Mouse (Mus musculus): ENCODE measurements around the gene Erp29. TPM values are rescaled to one million over a fixed set of nuclear protein-coding genes. Genes with fewer than 3 reads are reported as not detected.

Erp29 gene
- polyA plus RNA-seq, 1 experiment from 2014 or later = 111 TPM

GRCm38 (mm10) chr5:121452906-121453305 is 600 bp upstream of the Erp29 start:
- no peaks in the 10 kb centered on the region for H3K27me3 ChIP-seq (ENCODE audit: control insufficient read depth, insufficient read depth, low read length)
- ATAC-seq (ENCODE audit: low FRiP score) (no peak; the same call in 1 of the 2 replicates), DNase-seq (ENCODE audit: low spot score) (no peak)
- no peaks in the 10 kb centered on the region for H3K9me3 ChIP-seq (ENCODE audit: control insufficient read depth, low read length)
- 0 out of 2 replicates have a peak, but pooled peaks cover 4% of the 10 kb centered on the region for H3K36me3 ChIP-seq (ENCODE audit: control insufficient read depth, insufficient read depth, low read length)
- H3K4me3 ChIP-seq (ENCODE audit: low read depth, low read length) = peak overlapping the region; percentile 77
- WGBS = 7% methylated on average over 9 of the region's 9 CpGs
- peak overlapping the region; percentile 92 for H3K27ac ChIP-seq (ENCODE audit: low read depth, low read length)
- H3K9ac ChIP-seq (ENCODE audit: low read depth, low read length) = peak overlapping the region; percentile 93
- peak overlapping the region; percentile 61 for H3K4me2 ChIP-seq (replicated peaks; ENCODE audit: low read depth, low read length)
- peaks cover 2% of the 10 kb centered on the region; the same call in 1 of the 2 replicates for H3K4me1 ChIP-seq (replicated peaks; ENCODE audit: control insufficient read depth, insufficient read depth, low read length)

DNA sequence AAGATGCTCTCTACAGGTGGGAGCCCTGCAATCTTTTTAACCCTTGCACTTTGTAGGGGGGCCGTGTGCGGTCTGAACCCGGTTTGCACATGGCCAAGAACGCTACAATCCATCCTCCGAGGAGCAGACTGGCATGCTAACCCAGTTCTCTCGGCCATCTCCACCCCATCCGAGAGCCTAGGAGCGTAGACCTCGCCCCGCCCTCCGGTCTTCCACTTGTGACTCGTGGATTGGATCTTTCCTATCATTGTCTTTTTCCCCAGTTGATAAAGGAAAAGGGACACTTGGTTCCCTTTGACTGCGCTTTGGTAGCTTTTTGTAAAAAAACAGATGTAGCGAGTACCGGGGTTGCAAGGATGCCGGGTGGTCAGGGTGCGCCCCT is 671 bp downstream of the Erp29 start, which contains the start of gene Tmem116:
TSS of gene Tmem116 (plus strand) at position 250 of the 382 bp plus-strand sequence.
- under 1% methylated on average over 17 of the region's 17 CpGs for WGBS
- peak; percentile 72 for DNase-seq (ENCODE audit: low spot score)
- peaks cover 6% of the 10 kb centered on the region; the same call in 1 of the 2 replicates for H3K36me3 ChIP-seq (ENCODE audit: control insufficient read depth, insufficient read depth, low read length)

GRCm38 (mm10) chr5:121451203-121451602 is 1.1 kb downstream of the Erp29 start:
- Histone ChIP-seq H3K27ac (ENCODE audit: low read depth, low read length) (0 out of 2 replicates have a peak overlapping the region, but pooled peaks have one; percentile 92), H3K9me3 (ENCODE audit: control insufficient read depth, low read length) (no peaks in the 10 kb centered on the region), H3K4me2 (replicated peaks; ENCODE audit: low read depth, low read length) (peak overlapping the region; percentile 61), H3K27me3 (ENCODE audit: control insufficient read depth, insufficient read depth, low read length) (no peaks in the 10 kb centered on the region), H3K9ac (ENCODE audit: low read depth, low read length) (peak overlapping the region; percentile 93), H3K4me3 (ENCODE audit: low read depth, low read length) (peak overlapping the region; percentile 77), H3K4me1 (replicated peaks; ENCODE audit: control insufficient read depth, insufficient read depth, low read length) (peaks cover 2% of the 10 kb centered on the region; the same call in 1 of the 2 replicates), H3K36me3 (ENCODE audit: control insufficient read depth, insufficient read depth, low read length) (peaks cover 9% of the 10 kb centered on the region; the same call in 1 of the 2 replicates)
- DNase-seq (ENCODE audit: low spot score) (no peak), ATAC-seq (ENCODE audit: low FRiP score) (no peak)
- WGBS = 34% methylated on average over 8 of the region's 8 CpGs

More for the DNA sequence above, 671 bp downstream of the Erp29 start, which contains the start of gene Tmem116:
- H3K27me3 ChIP-seq (ENCODE audit: control insufficient read depth, insufficient read depth, low read length) = no peaks in the 10 kb centered on the region
- peak; percentile 23 for ATAC-seq (ENCODE audit: low FRiP score)
- peaks cover 2% of the 10 kb centered on the region; the same call in 1 of the 2 replicates for H3K4me1 ChIP-seq (replicated peaks; ENCODE audit: control insufficient read depth, insufficient read depth, low read length)
- peak within 1 kb of the TSS; percentile 77 for H3K4me3 ChIP-seq (ENCODE audit: low read depth, low read length)
- H3K27ac ChIP-seq (ENCODE audit: low read depth, low read length) = peak within 1 kb of the TSS; percentile 92
- peak within 1 kb of the TSS; percentile 93 for H3K9ac ChIP-seq (ENCODE audit: low read depth, low read length)
- peak within 1 kb of the TSS; percentile 61 for H3K4me2 ChIP-seq (replicated peaks; ENCODE audit: low read depth, low read length)
- no peaks in the 10 kb centered on the region for H3K9me3 ChIP-seq (ENCODE audit: control insufficient read depth, low read length)

GRCm38 (mm10) chr5:121450476-121450875 is 1.8 kb downstream of the Erp29 start:
- Histone ChIP-seq H3K4me2 (replicated peaks; ENCODE audit: low read depth, low read length) (no peak overlapping the region; the same call in 1 of the 2 replicates), H3K27me3 (ENCODE audit: control insufficient read depth, insufficient read depth, low read length) (no peaks in the 10 kb centered on the region), H3K27ac (ENCODE audit: low read depth, low read length) (no peak overlapping the region), H3K9ac (ENCODE audit: low read depth, low read length) (no peak overlapping the region), H3K4me1 (replicated peaks; ENCODE audit: control insufficient read depth, insufficient read depth, low read length) (peaks cover 2% of the 10 kb centered on the region; the same call in 1 of the 2 replicates), H3K9me3 (ENCODE audit: control insufficient read depth, low read length) (no peaks in the 10 kb centered on the region), H3K36me3 (ENCODE audit: control insufficient read depth, insufficient read depth, low read length) (peaks cover 10% of the 10 kb centered on the region; the same call in 1 of the 2 replicates), H3K4me3 (ENCODE audit: low read depth, low read length) (no peak overlapping the region)
- ATAC-seq (ENCODE audit: low FRiP score) (no peak), DNase-seq (ENCODE audit: low spot score) (no peak)
- WGBS = 87% methylated on average over 9 of the region's 9 CpGs

- no peak overlapping the region for H3K4me2 ChIP-seq (replicated peaks; ENCODE audit: low read depth, low read length)
- peaks cover 13% of the 10 kb centered on the region for H3K36me3 ChIP-seq (ENCODE audit: control insufficient read depth, insufficient read depth, low read length)
- no peak overlapping the region for H3K4me3 ChIP-seq (ENCODE audit: low read depth, low read length)
- ATAC-seq (ENCODE audit: low FRiP score) (no peak), DNase-seq (ENCODE audit: low spot score) (peak; percentile 67)
- no peak overlapping the region for H3K9ac ChIP-seq (ENCODE audit: low read depth, low read length)
- H3K27me3 ChIP-seq (ENCODE audit: control insufficient read depth, insufficient read depth, low read length) = no peaks in the 10 kb centered on the region
- no peaks in the 10 kb centered on the region for H3K9me3 ChIP-seq (ENCODE audit: control insufficient read depth, low read length)
- WGBS = 69% methylated on average over 6 of the region's 6 CpGs
- H3K4me1 ChIP-seq (replicated peaks; ENCODE audit: control insufficient read depth, insufficient read depth, low read length) = peaks cover 2% of the 10 kb centered on the region; the same call in 1 of the 2 replicates
- no peak overlapping the region for H3K27ac ChIP-seq (ENCODE audit: low read depth, low read length)
Observed at GRCm38 (mm10) chr5:121449976-121450375, 2.3 kb downstream of the Erp29 start.

DNA sequence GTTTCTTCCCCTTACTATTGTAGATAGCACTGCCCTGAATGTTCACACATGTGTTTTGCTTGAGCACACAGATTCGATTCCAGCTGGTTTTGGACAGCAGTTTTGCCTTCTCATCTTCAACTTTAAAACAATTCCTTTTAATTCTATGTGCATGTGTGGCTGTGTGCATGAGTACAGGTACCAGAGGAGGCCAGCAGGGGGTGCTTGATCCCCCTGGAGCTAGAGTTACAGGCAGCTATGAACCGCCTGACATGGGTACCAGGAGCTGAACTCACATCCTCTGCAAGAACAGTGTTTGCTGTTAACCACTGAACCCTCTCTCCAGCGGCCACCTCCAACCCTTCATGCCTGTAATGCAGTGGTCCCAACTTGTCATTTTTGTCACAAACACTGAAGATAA is 3.9 kb downstream of the Erp29 start:
- Histone ChIP-seq H3K9me3 (ENCODE audit: control insufficient read depth, low read length) (no peaks in the 10 kb centered on the region), H3K36me3 (ENCODE audit: control insufficient read depth, insufficient read depth, low read length) (peaks cover 16% of the 10 kb centered on the region), H3K4me2 (replicated peaks; ENCODE audit: low read depth, low read length) (no peak overlapping the region), H3K27ac (ENCODE audit: low read depth, low read length) (no peak overlapping the region), H3K4me3 (ENCODE audit: low read depth, low read length) (no peak overlapping the region), H3K27me3 (ENCODE audit: control insufficient read depth, insufficient read depth, low read length) (no peaks in the 10 kb centered on the region), H3K4me1 (replicated peaks; ENCODE audit: control insufficient read depth, insufficient read depth, low read length) (peaks cover 2% of the 10 kb centered on the region; the same call in 1 of the 2 replicates), H3K9ac (ENCODE audit: low read depth, low read length) (no peak overlapping the region)
- no peak for DNase-seq (ENCODE audit: low spot score)
- WGBS = 99% methylated on average over 3 of the region's 3 CpGs
- ATAC-seq (ENCODE audit: low FRiP score) = no peak

- Histone ChIP-seq H3K27me3 (ENCODE audit: control insufficient read depth, insufficient read depth, low read length) (no peaks in the 10 kb centered on the region), H3K27ac (ENCODE audit: low read depth, low read length) (no peak overlapping the region), H3K9ac (ENCODE audit: low read depth, low read length) (no peak overlapping the region), H3K4me1 (replicated peaks; ENCODE audit: control insufficient read depth, insufficient read depth, low read length) (no peaks in the 10 kb centered on the region), H3K36me3 (ENCODE audit: control insufficient read depth, insufficient read depth, low read length) (peaks cover 26% of the 10 kb centered on the region), H3K4me3 (ENCODE audit: low read depth, low read length) (no peak overlapping the region), H3K9me3 (ENCODE audit: control insufficient read depth, low read length) (no peaks in the 10 kb centered on the region), H3K4me2 (replicated peaks; ENCODE audit: low read depth, low read length) (no peak overlapping the region)
- WGBS = 93% methylated on average over 5 of the region's 5 CpGs
- no peak for ATAC-seq (ENCODE audit: low FRiP score)
- DNase-seq (ENCODE audit: low spot score) = no peak
Observed at GRCm38 (mm10) chr5:121444870-121445269, 7.4 kb downstream of the Erp29 start.

DNA sequence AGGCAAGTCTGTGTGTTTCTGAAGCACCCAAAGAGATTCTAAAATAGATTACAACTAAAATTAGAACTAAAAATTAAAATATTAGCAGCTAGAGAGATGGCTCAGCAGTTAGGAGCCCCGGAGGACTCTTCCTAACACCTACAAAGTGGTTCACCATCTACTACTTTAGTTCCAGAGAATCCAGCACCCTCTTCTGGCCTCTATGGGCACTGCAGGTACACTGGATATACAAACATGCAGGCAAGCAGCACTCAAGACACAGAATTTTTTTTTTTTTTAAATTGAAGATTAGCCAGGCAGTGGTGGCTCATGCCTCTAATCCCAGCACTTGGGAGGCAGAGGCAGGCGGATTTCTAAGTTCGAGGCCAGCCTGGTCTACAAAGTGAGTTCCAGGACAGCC is 8.8 kb downstream of the Erp29 start:
- Histone ChIP-seq H3K9ac (ENCODE audit: low read depth, low read length) (no peak overlapping the region), H3K27ac (ENCODE audit: low read depth, low read length) (no peak overlapping the region), H3K4me2 (replicated peaks; ENCODE audit: low read depth, low read length) (no peak overlapping the region), H3K9me3 (ENCODE audit: control insufficient read depth, low read length) (no peaks in the 10 kb centered on the region), H3K27me3 (ENCODE audit: control insufficient read depth, insufficient read depth, low read length) (no peaks in the 10 kb centered on the region), H3K4me1 (replicated peaks; ENCODE audit: control insufficient read depth, insufficient read depth, low read length) (no peaks in the 10 kb centered on the region), H3K36me3 (ENCODE audit: control insufficient read depth, insufficient read depth, low read length) (peaks cover 29% of the 10 kb centered on the region), H3K4me3 (ENCODE audit: low read depth, low read length) (no peak overlapping the region)
- DNase-seq (ENCODE audit: low spot score) (peak; percentile 61), ATAC-seq (ENCODE audit: low FRiP score) (no peak)
- WGBS = 94% methylated on average over 3 of the region's 3 CpGs

DNA sequence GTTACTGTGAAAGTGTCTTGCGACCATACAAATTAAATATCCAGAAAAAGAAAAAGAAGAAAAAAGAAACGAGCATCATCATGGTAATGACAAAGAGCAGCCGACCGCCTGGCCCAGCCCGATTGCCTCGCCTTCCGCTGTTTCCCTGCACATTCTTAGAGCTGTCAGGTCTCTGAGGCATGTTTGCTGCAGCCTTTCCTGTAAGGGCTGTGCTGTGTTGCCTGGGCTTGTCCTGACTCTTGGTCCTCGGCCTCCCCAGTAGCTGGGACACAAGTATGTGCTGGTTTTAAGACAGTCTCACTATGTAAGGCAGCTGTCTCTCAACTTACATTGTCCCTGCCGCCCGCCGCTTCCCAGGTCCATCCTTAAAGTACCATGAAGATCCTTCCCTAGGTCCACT is 13.6 kb downstream of the Erp29 start:
- Histone ChIP-seq H3K27ac (ENCODE audit: low read depth, low read length) (no peak overlapping the region), H3K4me3 (ENCODE audit: low read depth, low read length) (no peak overlapping the region), H3K27me3 (ENCODE audit: control insufficient read depth, insufficient read depth, low read length) (no peaks in the 10 kb centered on the region), H3K4me1 (replicated peaks; ENCODE audit: control insufficient read depth, insufficient read depth, low read length) (no peaks in the 10 kb centered on the region), H3K9me3 (ENCODE audit: control insufficient read depth, low read length) (no peaks in the 10 kb centered on the region), H3K36me3 (ENCODE audit: control insufficient read depth, insufficient read depth, low read length) (peaks cover 20% of the 10 kb centered on the region), H3K4me2 (replicated peaks; ENCODE audit: low read depth, low read length) (no peak overlapping the region), H3K9ac (ENCODE audit: low read depth, low read length) (no peak overlapping the region)
- ATAC-seq (ENCODE audit: low FRiP score) (no peak), DNase-seq (ENCODE audit: low spot score) (no peak)
- WGBS = 91% methylated on average over 11 of the region's 11 CpGs
